Mouse (Mus musculus) liver, adult 10 weeks (tissue): Measurements from ENCODE around the gene Sema6d. TPM values are rescaled to one million over a fixed set of nuclear protein-coding genes. Genes with fewer than 3 reads are reported as not detected.

Experiments
- polyA plus RNA-seq: library from polyadenylated mRNA; stranded (reverse); fragments of 350-450 nt; fragmentation: Illumina TruSeq; extraction: RNeasy Lipid Tissue Mini Kit (QIAGEN cat#74804); gene quantifications from one replicate; pipeline ENCODE4 v1.2.3, GENCODE M21; 2014; ENCODE audit warnings: low read depth, low replicate concordance

Gene Sema6d
- polyA plus RNA-seq = 7.6 TPM

GRCm38 (mm10) chr2:124089813-124090230 lies at the start of gene Sema6d:
Sema6d (plus strand) TSS chr2:124089969.

